Mouse (Mus musculus): ENCODE measurements around the gene Tmem131. TPM values are rescaled to one million over a fixed set of nuclear protein-coding genes. Genes with fewer than 3 reads are reported as not detected.
A peak's percentile ranks its signal among the peaks of the same experiment; 100 is the strongest.
"Not testable (repeated sequence)": the region's sequence is repeated elsewhere in the genome, so short reads cannot be mapped to it uniquely, and the experiment has no call there.

Tmem131 gene
- polyA plus RNA-seq, 1 experiment from 2014 or later: 44.4 TPM

GRCm38 (mm10) chr1:36839858-36840257, 103.6 kb downstream of the Tmem131 start:
- CTCF ChIA-PET: no interaction called here
- in situ Hi-C loops (cut with MboI; ENCODE audit: low pct_unique_long_range_greater_than_20kb): no loop called here
- ATAC-seq: no peak
- POLR2A ChIA-PET: no interaction called here
- H3K27me3 ChIP-seq: no peaks in the 10 kb centered on the region
- no peak for DNase-seq (ENCODE audit: low read depth, low spot score)
- no peak for TF ChIP-seq CTCF (IDR thresholded peaks at IDR 0.05)

- DNase-seq (ENCODE audit: low read depth, low spot score) (no peak), ATAC-seq (no peak)
- no peaks in the 10 kb centered on the region for H3K27me3 ChIP-seq
- in situ Hi-C loops (cut with MboI; ENCODE audit: low pct_unique_long_range_greater_than_20kb): no loop called here
- POLR2A ChIA-PET: interaction anchor here (0.9 kb wide), 1 partner anchor 16 kb away, joined by 3 read pairs; no protein-coding TSS in a partner anchor
- TF ChIP-seq CTCF (IDR thresholded peaks at IDR 0.05): no peak
- CTCF ChIA-PET: no interaction called here
Observed at GRCm38 (mm10) chr1:36836274-36836954, 107.1 kb downstream of the Tmem131 start.

GRCm38 (mm10) chr1:36835593-36835992, 107.9 kb downstream of the Tmem131 start:
- ATAC-seq: no peak
- in situ Hi-C loops (cut with MboI; ENCODE audit: low pct_unique_long_range_greater_than_20kb): no loop called here
- no peak for TF ChIP-seq CTCF (IDR thresholded peaks at IDR 0.05)
- ChIA-PET CTCF (no interaction called here), POLR2A (interaction anchor here (0.9 kb wide), 1 partner anchor 15 kb away, joined by 3 read pairs; no protein-coding TSS in a partner anchor)
- DNase-seq (ENCODE audit: low read depth, low spot score): no peak
- H3K27me3 ChIP-seq: no peaks in the 10 kb centered on the region

- no peaks in the 10 kb centered on the region for H3K27me3 ChIP-seq
- in situ Hi-C loops (cut with MboI; ENCODE audit: low pct_unique_long_range_greater_than_20kb): no loop called here
- ATAC-seq: no peak
- POLR2A ChIA-PET: no interaction called here
- TF ChIP-seq CTCF (IDR thresholded peaks at IDR 0.05): no peak
- no peak for DNase-seq (ENCODE audit: low read depth, low spot score)
- CTCF ChIA-PET: no interaction called here
Observed at GRCm38 (mm10) chr1:36834090-36834489, 109.4 kb downstream of the Tmem131 start.

- DNase-seq (ENCODE audit: low read depth, low spot score) (no peak), ATAC-seq (no peak)
- ChIA-PET POLR2A (no interaction called here), CTCF (no interaction called here)
- in situ Hi-C loops (cut with MboI; ENCODE audit: low pct_unique_long_range_greater_than_20kb): no loop called here
- no peaks in the 10 kb centered on the region for H3K27me3 ChIP-seq
- TF ChIP-seq CTCF (IDR thresholded peaks at IDR 0.05): no peak
Observed at GRCm38 (mm10) chr1:36830913-36831866, 112.3 kb downstream of the Tmem131 start.

GRCm38 (mm10) chr1:36824356-36824755, 119.1 kb downstream of the Tmem131 start:
- POLR2A ChIA-PET: no interaction called here
- ATAC-seq: no peak
- in situ Hi-C loops (cut with MboI; ENCODE audit: low pct_unique_long_range_greater_than_20kb): no loop called here
- no peaks in the 10 kb centered on the region for H3K27me3 ChIP-seq
- DNase-seq (ENCODE audit: low read depth, low spot score): no peak
- CTCF ChIA-PET: interaction anchor here (1.6 kb wide), 1 partner anchor 33 kb away, joined by 4 read pairs; no protein-coding TSS in a partner anchor
- no peak for TF ChIP-seq CTCF (IDR thresholded peaks at IDR 0.05)

- H3K27me3 ChIP-seq: not testable (repeated sequence)
Observed at GRCm38 (mm10) chr1:36821918-36822317, 121.5 kb downstream of the Tmem131 start.

GRCm38 (mm10) chr1:36815166-36815565, 128.3 kb downstream of the Tmem131 start:
- no peak for DNase-seq (ENCODE audit: low read depth, low spot score)
- H3K27me3 ChIP-seq: no peaks in the 10 kb centered on the region
- POLR2A ChIA-PET: no interaction called here
- CTCF ChIA-PET: interaction anchor here (1.1 kb wide), 1 partner anchor 10 kb away, joined by 4 read pairs; no protein-coding TSS in a partner anchor
- ATAC-seq: no peak
- TF ChIP-seq CTCF (IDR thresholded peaks at IDR 0.05): no peak
- in situ Hi-C loops (cut with MboI; ENCODE audit: low pct_unique_long_range_greater_than_20kb): no loop called here

More at GRCm38 (mm10) chr1:36821918-36822317, 121.5 kb downstream of the Tmem131 start:
- POLR2A ChIA-PET; DNase-seq (ENCODE audit: low read depth, low spot score); ATAC-seq; in situ Hi-C loops (cut with MboI; ENCODE audit: low pct_unique_long_range_greater_than_20kb): not testable (repeated sequence)
- peak; percentile 53 for TF ChIP-seq CTCF (IDR thresholded peaks at IDR 0.05)
- CTCF ChIA-PET: interaction anchor here (0.8 to 1.1 kb wide), 2 partner anchors 16 to 25 kb away, joined by 3 read pairs; no protein-coding TSS in a partner anchor

- ChIA-PET CTCF (no interaction called here), POLR2A (no interaction called here)
- ATAC-seq (no peak), DNase-seq (ENCODE audit: low read depth, low spot score) (no peak)
- no peaks in the 10 kb centered on the region for H3K27me3 ChIP-seq
- TF ChIP-seq CTCF (IDR thresholded peaks at IDR 0.05): no peak
- in situ Hi-C loops (cut with MboI; ENCODE audit: low pct_unique_long_range_greater_than_20kb): no loop called here
Observed at GRCm38 (mm10) chr1:36814271-36814903, 129.1 kb downstream of the Tmem131 start.

- no peak for TF ChIP-seq CTCF (IDR thresholded peaks at IDR 0.05)
- DNase-seq (ENCODE audit: low read depth, low spot score) (no peak), ATAC-seq (no peak)
- H3K27me3 ChIP-seq: no peaks in the 10 kb centered on the region
- in situ Hi-C loops (cut with MboI; ENCODE audit: low pct_unique_long_range_greater_than_20kb): no loop called here
- ChIA-PET CTCF (no interaction called here), POLR2A (no interaction called here)
Observed at GRCm38 (mm10) chr1:36813415-36813814, 130.1 kb downstream of the Tmem131 start.

Data from Patski (cell line).